Mouse (Mus musculus): ENCODE data around the gene Egfl7.

GRCm38 (mm10) chr2:26547481-26547880 lies 32.3 kb upstream of the Egfl7 start:
- TF ChIP-seq CTCF (IDR thresholded peaks at IDR 0.05; ENCODE audit: extremely low read depth, insufficient read length, insufficient replicate concordance, low read depth, low read length), result no peak
- TF ChIP-seq POLR2A (IDR thresholded peaks at IDR 0.05; ENCODE audit: low read depth, low read length), result no peak

Measured in small intestine, adult 2 months (tissue).